ENCODE assay signal across 18 mouse cellular contexts in genomic region chr17:49791546-49791945, GRCm38 (mm10).
"Had no signal": no experiment of that assay in that cellular context is flagged by ENCODE, and none has a peak within 500 bp of the region (broad histone marks: within the 10 kb centered on the region; RNA-seq: fewer than 3 reads in every experiment).

No protein-coding gene starts in this region.

- H3K9me3 ChIP-seq: intestine, embryonic 15.5 days; kidney, embryonic 15.5 days; liver, embryonic 12.5 days; liver, embryonic 15.5 days; lung, embryonic 15.5 days had no signal

- H3K27me3 ChIP-seq: intestine, embryonic 15.5 days; kidney, embryonic 15.5 days; liver, embryonic 12.5 days; liver, embryonic 15.5 days; lung, embryonic 15.5 days; megakaryocyte, embryonic 14.5 days; midbrain, embryonic 12.5 days had no signal

- ATAC-seq: intestine, embryonic 15.5 days; liver, embryonic 12.5 days had no signal

- H3K9ac ChIP-seq: intestine, embryonic 15.5 days; kidney, embryonic 15.5 days; liver, embryonic 12.5 days; liver, embryonic 15.5 days; lung, embryonic 15.5 days; midbrain, embryonic 12.5 days had no signal

- DNase-seq: kidney, adult 11 months; kidney, adult 8-10 months; kidney, postnatal 10 days; kidney, postnatal 36 days; layer of hippocampus, postnatal 36 days; lung, adult 18-20 months; lung, postnatal 10 days; lung, postnatal 36 days; thymus, adult 18-20 months; thymus, postnatal 36 days had no signal

- H3K4me2 ChIP-seq: intestine, embryonic 15.5 days; kidney, embryonic 15.5 days; liver, embryonic 12.5 days; liver, embryonic 15.5 days; lung, embryonic 15.5 days; midbrain, embryonic 12.5 days had no signal

- H3K4me3 ChIP-seq: intestine, embryonic 15.5 days; kidney, embryonic 15.5 days; left cerebral cortex, adult 2 months; liver, embryonic 12.5 days; liver, embryonic 15.5 days; lung, embryonic 15.5 days; megakaryocyte, embryonic 14.5 days; midbrain, embryonic 12.5 days had no signal

- H3K27ac ChIP-seq: intestine, embryonic 15.5 days; kidney, embryonic 15.5 days; left cerebral cortex, adult 2 months; liver, embryonic 12.5 days; liver, embryonic 15.5 days; lung, embryonic 15.5 days; midbrain, embryonic 12.5 days had no signal

- H3K36me3 ChIP-seq: intestine, embryonic 15.5 days; kidney, embryonic 15.5 days; liver, embryonic 12.5 days; liver, embryonic 15.5 days; lung, embryonic 15.5 days; midbrain, embryonic 12.5 days had no signal

- H3K4me1 ChIP-seq: intestine, embryonic 15.5 days; kidney, embryonic 15.5 days; liver, embryonic 12.5 days; liver, embryonic 15.5 days; lung, embryonic 15.5 days; megakaryocyte, embryonic 14.5 days; midbrain, embryonic 12.5 days had no signal
